Mouse (Mus musculus) heart, postnatal 4 days (tissue): ENCODE data around the gene Skiv2l. TPM values are rescaled to one million over a fixed set of nuclear protein-coding genes. Genes with fewer than 3 reads are reported as not detected.

Experiments used
- microRNA-seq, 2 experiments: library from miRNA; unstranded; fragments of <30 nt; microRNA quantifications; one replicate each; pipeline ENCODE4 v1.2.0; 2021 to 2022
- total RNA-seq, 2 experiments: library from RNA; stranded (reverse); gene quantifications; 2 replicates each; pipeline ENCODE4 v1.2.3; 2021

Skiv2l gene
- total RNA-seq, 2 experiments from 2014 or later, result 27.4 to 27.9 TPM

Small RNAs within 50 kb of the gene (microRNA-seq; reads per million reads assigned to microRNA genes)
- 0.35 to 0.41 reads per million in 2 experiments for gene Mir6970
- 2.2 to 5.2 reads per million in 2 experiments for gene Mir6971
- 0 reads per million in 2 experiments for gene Mir6972

Other genes with a start within 250 kb of the Skiv2l start
- gene Rnf5, start 246.5 kb downstream of the Skiv2l start, total RNA-seq, result 10 to 100 TPM; 40.6 to 40.8 TPM
- 10 to 100 TPM; 59.3 to 62.4 TPM for gene Agpat1, start 245.9 kb downstream of the Skiv2l start, total RNA-seq
- gene Egfl8, start 234.2 kb downstream of the Skiv2l start, total RNA-seq, result 1 to 10 TPM; 2.5 to 3.4 TPM
- 10 to 100 TPM; 37.8 to 41.8 TPM for gene Ppt2, start 221.7 kb downstream of the Skiv2l start, total RNA-seq
- under 1 TPM; 0.52 to 0.91 TPM for gene Prrt1, start 220.7 kb downstream of the Skiv2l start, total RNA-seq
- 1 to 10 TPM; 6.1 to 9.5 TPM for gene Fkbpl, start 205.4 kb downstream of the Skiv2l start, total RNA-seq
- 10 to 100 TPM; 22.3 to 24.4 TPM for gene Atf6b, start 203.1 kb downstream of the Skiv2l start, total RNA-seq
- 10 to 100 TPM; 47.1 to 54.2 TPM for gene Tnxb, start 179.7 kb downstream of the Skiv2l start, total RNA-seq
- gene C4b, start 106.3 kb downstream of the Skiv2l start, total RNA-seq, result 1 to 10 TPM; 5.0 to 5.5 TPM
- gene Cyp21a1, start 45.6 kb downstream of the Skiv2l start, total RNA-seq, result not detected
- 10 to 100 TPM; 13.6 to 16.2 TPM for gene Stk19, start 13.3 kb downstream of the Skiv2l start, total RNA-seq
- gene Dxo, start 13.2 kb downstream of the Skiv2l start, total RNA-seq, result 10 to 100 TPM; 21.4 to 23.0 TPM
- gene Nelfe, start 181 bp upstream of the Skiv2l start, total RNA-seq, result 10 to 100 TPM; 30.4 to 34.2 TPM
- 1 to 10 TPM in 1 of 2 experiments, under 1 TPM in 1; 0.88 to 2.6 TPM for gene Cfb, start 12.3 kb upstream of the Skiv2l start, total RNA-seq
- gene Zbtb12, start 29.3 kb upstream of the Skiv2l start, total RNA-seq, result 1 to 10 TPM; 7.9 TPM
- gene Gm20547, start 31.8 kb upstream of the Skiv2l start, total RNA-seq, result not detected
- gene C2, start 48.1 kb upstream of the Skiv2l start, total RNA-seq, result 1 to 10 TPM; 3.0 to 3.7 TPM
- gene Ehmt2, start 48.3 kb upstream of the Skiv2l start, total RNA-seq, result 10 to 100 TPM; 55.7 to 56.8 TPM
- not detected for gene Slc44a4, start 64.3 kb upstream of the Skiv2l start, total RNA-seq
- 10 to 100 TPM; 10.1 to 11.7 TPM for gene Neu1, start 81.0 kb upstream of the Skiv2l start, total RNA-seq
- gene Hspa1b, start 109.0 kb upstream of the Skiv2l start, total RNA-seq, result 1 to 10 TPM; 4.8 to 5.2 TPM
- gene Gm20481, start 119.7 kb upstream of the Skiv2l start, total RNA-seq, result not detected
- gene Hspa1a, start 121.9 kb upstream of the Skiv2l start, total RNA-seq, result 1 to 10 TPM; 2.6 to 2.9 TPM
- gene Hspa1l, start 122.5 kb upstream of the Skiv2l start, total RNA-seq, result 1 to 10 TPM; 5.3 to 6.6 TPM
- 10 to 100 TPM; 52.2 to 55.0 TPM for gene Lsm2, start 131.7 kb upstream of the Skiv2l start, total RNA-seq
- gene Vars, start 150.8 kb upstream of the Skiv2l start, total RNA-seq, result 10 to 100 TPM; 46.7 to 49.0 TPM
- 1 to 10 TPM; 1.6 to 1.8 TPM for gene Vwa7, start 166.4 kb upstream of the Skiv2l start, total RNA-seq
- 1 to 10 TPM in 1 of 2 experiments, under 1 TPM in 1; 0.74 to 1.3 TPM for gene Sapcd1, start 177.8 kb upstream of the Skiv2l start, total RNA-seq
- 1 to 10 TPM; 4.0 to 6.5 TPM for gene Msh5, start 196.5 kb upstream of the Skiv2l start, total RNA-seq
- gene Clic1, start 199.8 kb upstream of the Skiv2l start, total RNA-seq, result 100 to 1,000 TPM; 166 to 167 TPM
- 100 to 1,000 TPM; 104 to 106 TPM for gene Ddah2, start 208.8 kb upstream of the Skiv2l start, total RNA-seq
- not detected for gene Ly6g6c, start 215.2 kb upstream of the Skiv2l start, total RNA-seq
- under 1 TPM in 1 of 2 experiments, not detected in 1; 0.47 TPM for gene Mpig6b, start 216.0 kb upstream of the Skiv2l start, total RNA-seq
- not detected for gene Ly6g6e, start 226.7 kb upstream of the Skiv2l start, total RNA-seq
- gene Ly6g6d, start 227.9 kb upstream of the Skiv2l start, total RNA-seq, result 1 to 10 TPM; 1.6 to 2.4 TPM
- gene Ly6g6f, start 235.4 kb upstream of the Skiv2l start, total RNA-seq, result not detected
- gene Abhd16a, start 239.1 kb upstream of the Skiv2l start, total RNA-seq, result 10 to 100 TPM; 50.6 to 53.5 TPM